Mouse (Mus musculus) gastrocnemius, postnatal 4 days (tissue): ENCODE measurements around the gene A630010A05Rik. TPM values are rescaled to one million over a fixed set of nuclear protein-coding genes. Genes with fewer than 3 reads are reported as not detected.
"Not testable (repeated sequence)": the region's sequence is repeated elsewhere in the genome, so short reads cannot be mapped to it uniquely, and the experiment has no call there.

Experiments used
- DNase-seq, 2 experiments: peaks; one replicate each; pipeline ENCODE4 v3.0.0; 2021 to 2022; ENCODE audit warnings: low spot score in 2 of 2, mixed read lengths in 2 of 2
- long read RNA-seq, 2 experiments: library from polyadenylated mRNA; stranded (forward); transcript quantifications; one replicate each; pipeline ENCODE4 v2.0.0; 2021
- total RNA-seq, 2 experiments: library from RNA; stranded (reverse); gene quantifications; 2 replicates each; pipeline ENCODE4 v1.2.3; 2021

Gene A630010A05Rik
- not detected for total RNA-seq
- long read RNA-seq, experiment 1, result 0 reads
- long read RNA-seq, experiment 2, result 0 reads

- no peak for DNase-seq
Observed at GRCm38 (mm10) chr16:14562017-14562416, at the start of gene A630010A05Rik. Gene A630010A05Rik, plus strand, starts transcription at chr16:14562317.

- DNase-seq, result no peak
Observed at GRCm38 (mm10) chr16:14535766-14536165, 26.4 kb upstream of the A630010A05Rik start.

GRCm38 (mm10) chr16:14557191-14557590 lies 4.9 kb upstream of the A630010A05Rik start:
- DNase-seq, result not testable (repeated sequence)

Other genes with a start within 250 kb of the A630010A05Rik start
- 10 to 100 TPM; 59.5 to 60.6 TPM for gene Fopnl, start 244.9 kb upstream of the A630010A05Rik start, total RNA-seq
- 10 to 100 TPM; 25.9 to 29.4 TPM for gene Abcc1, start 200.8 kb upstream of the A630010A05Rik start, total RNA-seq